Mouse (Mus musculus) lung, postnatal 0 days (tissue): ENCODE measurements around the gene Gen1. TPM values are rescaled to one million over a fixed set of nuclear protein-coding genes. Genes with fewer than 3 reads are reported as not detected.

Experiments
- ATAC-seq: fragments of 200-750 bp; cut with Nextera tagmentation; 2 replicates; pipeline ENCODE4 v1.8.0; 2017; ENCODE audit warnings: moderate library complexity
- DNase-seq: peaks from one replicate; pipeline ENCODE4 v3.0.0-alpha.2; 2016; ENCODE audit warnings: low spot score
- H3K27ac ChIP-seq: fragments of 300-500 bp; sonication (generic); 2 replicates; pipeline ENCODE4 v1.5.1; 2014; ENCODE audit warnings: antibody characterized with exemption, mild to moderate bottlenecking, low read length, mixed read lengths
- H3K27me3 ChIP-seq: fragments of 300-500 bp; sonication (generic); replicated peaks from 2 replicates; pipeline ENCODE4 v1.6.1; 2014; ENCODE audit warnings: low read length, mixed read lengths; ENCODE audit not compliant: insufficient read depth
- H3K36me3 ChIP-seq: fragments of 300-500 bp; sonication (generic); 2 replicates; pipeline ENCODE4 v1.6.1; 2014; ENCODE audit warnings: low read length, mixed read lengths; ENCODE audit not compliant: insufficient read depth
- H3K4me1 ChIP-seq: fragments of 300-500 bp; sonication (generic); 2 replicates; pipeline ENCODE4 v1.6.1; 2014; ENCODE audit warnings: antibody characterized with exemption, low read depth, low read length, mixed read lengths; ENCODE audit not compliant: insufficient read depth
- H3K4me2 ChIP-seq: fragments of 300-500 bp; sonication (generic); replicated peaks from 2 replicates; pipeline ENCODE4 v1.6.1; 2014; ENCODE audit warnings: low read depth, mild to moderate bottlenecking, low read length, moderate library complexity, mixed read lengths
- H3K4me3 ChIP-seq: fragments of 300-500 bp; sonication (generic); 2 replicates; pipeline ENCODE4 v1.5.1; 2014; ENCODE audit warnings: low read depth, low read length
- H3K9ac ChIP-seq: fragments of 300-500 bp; sonication (generic); replicated peaks from 2 replicates; pipeline ENCODE4 v1.6.1; 2014; ENCODE audit warnings: low read depth, mild to moderate bottlenecking
- H3K9me3 ChIP-seq: fragments of 300-500 bp; sonication (generic); 2 replicates; pipeline ENCODE4 v1.6.1; 2016; ENCODE audit warnings: low read length, mixed read lengths
- CTCF ChIP-seq: IDR thresholded peaks from 2 replicates; pipeline ENCODE4 v1.5.1; 2016; ENCODE audit warnings: antibody characterized with exemption, mild to moderate bottlenecking
- EP300 ChIP-seq: IDR thresholded peaks from 2 replicates; pipeline ENCODE4 v1.6.1; 2016; ENCODE audit warnings: antibody characterized with exemption, mild to moderate bottlenecking, control low read depth
- WGBS: fragments of 180-500 bp; shearing (Covaris S2); extraction: QIAGEN DNeasy Blood & Tissue Kit; methylation state at CpG from one replicate; pipeline ENCODE4 v1.1.7; 2014; 5-methylcytosine and 5-hydroxymethylcytosine counted together
- microRNA-seq: library from miRNA; unstranded; fragments of <30 nt; microRNA quantifications from one replicate; pipeline ENCODE4, GENCODE M21; 2016
- polyA plus RNA-seq: library from polyadenylated mRNA; unstranded; fragments of >200 nt; fragmentation: Nextera tagmentation; extraction: Ambion mirVana; gene quantifications from 2 replicates; pipeline ENCODE4 v1.2.1, GENCODE M21; 2015

The Gen1 gene
- polyA plus RNA-seq, 1 experiment from 2014 or later, result 0.55 TPM

DNA sequence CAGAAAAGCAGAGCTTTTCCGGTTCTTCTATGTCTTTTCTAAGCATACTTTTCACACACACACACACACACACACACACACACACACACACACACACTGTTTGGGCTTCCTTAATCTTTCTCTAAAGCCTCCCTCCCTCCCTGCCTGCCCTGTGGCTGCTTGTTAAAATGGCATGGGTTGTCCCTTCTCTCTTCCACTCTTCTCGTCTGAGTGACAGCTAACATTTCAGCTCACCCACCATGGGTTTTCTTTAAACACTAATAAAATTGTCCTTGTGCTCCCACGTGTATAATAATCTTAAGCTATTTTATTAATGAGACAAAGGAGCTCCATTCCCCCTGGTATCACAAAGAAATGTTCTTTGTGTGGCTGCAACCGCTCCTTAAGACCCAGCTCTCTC lies 67.6 kb downstream of the Gen1 start:
- Histone ChIP-seq H3K4me1 (no peaks in the 10 kb centered on the region), H3K36me3 (no peaks in the 10 kb centered on the region), H3K27me3 (no peaks in the 10 kb centered on the region), H3K9me3 (no peaks in the 10 kb centered on the region), H3K27ac (no peak overlapping the region), H3K4me3 (no peak overlapping the region), H3K9ac (no peak overlapping the region), H3K4me2 (no peak overlapping the region)
- ATAC-seq (no peak), DNase-seq (no peak)
- 52% methylated on average over 4 of the region's 4 CpGs for WGBS
- TF ChIP-seq CTCF (no peak), EP300 (no peak)

DNA sequence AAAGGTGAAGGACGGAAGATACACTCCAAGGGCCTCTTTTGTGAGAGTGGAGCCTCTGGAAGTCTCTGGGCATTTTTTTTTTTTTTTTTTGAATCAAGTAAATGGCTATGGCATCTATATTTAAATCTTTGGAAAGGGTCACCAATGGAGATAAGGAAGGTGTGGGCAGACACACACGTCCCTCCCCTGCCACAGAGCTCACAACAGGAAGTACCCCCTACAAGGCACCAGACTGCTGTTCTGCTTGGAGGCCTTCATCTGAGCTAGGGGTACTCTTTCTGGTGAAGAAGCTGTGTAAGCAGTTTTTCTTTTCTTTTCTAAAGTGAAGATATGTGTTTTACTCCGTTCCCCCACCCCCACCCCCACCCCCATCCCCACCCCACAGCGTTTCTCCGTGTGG lies 68.8 kb downstream of the Gen1 start:
- no peak for ATAC-seq
- Histone ChIP-seq H3K4me3 (no peak overlapping the region), H3K9me3 (no peaks in the 10 kb centered on the region), H3K27ac (no peak overlapping the region), H3K9ac (no peak overlapping the region), H3K4me2 (peak overlapping the region; percentile 37; the same call in 1 of the 2 replicates), H3K27me3 (no peaks in the 10 kb centered on the region), H3K36me3 (no peaks in the 10 kb centered on the region), H3K4me1 (no peaks in the 10 kb centered on the region)
- DNase-seq, result no peak
- no peak for TF ChIP-seq CTCF
- TF ChIP-seq EP300, result no peak
- WGBS, result 48% methylated on average over 5 of the region's 5 CpGs

- DNase-seq (peak; percentile 70), ATAC-seq (peak; percentile 75)
- 5% methylated on average over 16 of the region's 19 CpGs for WGBS
- no peaks in the 10 kb centered on the region for H3K9me3 ChIP-seq
- no peaks in the 10 kb centered on the region for H3K27me3 ChIP-seq
- H3K4me2 ChIP-seq, result peak overlapping the region; percentile 37
- no peaks in the 10 kb centered on the region for H3K4me1 ChIP-seq
- peak; percentile 94 for TF ChIP-seq CTCF
- TF ChIP-seq EP300, result no peak
- no peak overlapping the region for H3K4me3 ChIP-seq
- no peak overlapping the region for H3K27ac ChIP-seq
- H3K36me3 ChIP-seq, result no peaks in the 10 kb centered on the region
- no peak overlapping the region for H3K9ac ChIP-seq
Observed at GRCm38 (mm10) chr12:11196142-11196597, 69.4 kb downstream of the Gen1 start.

DNA sequence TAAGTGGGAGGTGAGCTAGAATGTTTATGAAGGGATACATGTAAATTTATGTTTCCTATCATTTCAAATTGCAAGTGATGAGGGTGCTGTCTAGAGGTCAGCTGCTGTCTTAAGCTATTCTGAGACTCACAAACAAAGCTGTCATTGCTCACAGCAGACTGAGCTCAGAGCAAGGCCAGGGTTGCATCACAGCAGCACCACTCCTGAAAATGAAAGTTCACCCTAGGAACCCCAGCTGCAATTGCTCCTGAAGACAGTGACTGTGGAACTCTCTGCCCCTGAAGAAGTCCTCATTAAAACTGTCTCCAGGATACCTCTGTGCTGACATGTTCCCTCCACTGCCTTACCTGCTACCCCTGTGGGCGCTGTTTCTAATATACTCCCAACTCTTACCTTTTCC lies 70.6 kb downstream of the Gen1 start:
- Histone ChIP-seq H3K9ac (no peak overlapping the region), H3K4me2 (no peak overlapping the region), H3K36me3 (no peaks in the 10 kb centered on the region), H3K27ac (no peak overlapping the region), H3K27me3 (no peaks in the 10 kb centered on the region), H3K4me3 (no peak overlapping the region), H3K4me1 (no peaks in the 10 kb centered on the region), H3K9me3 (no peaks in the 10 kb centered on the region)
- ATAC-seq, result peak; percentile 44; the same call in 1 of the 2 replicates
- 96% methylated on average over 1 of the region's 1 CpGs for WGBS
- DNase-seq, result peak; percentile 52
- TF ChIP-seq CTCF (no peak), EP300 (no peak)

Small RNAs within 50 kb of the gene (microRNA-seq; reads per million reads assigned to microRNA genes)
- gene Mir7675, result 0.73 reads per million

Other genes with a start within 250 kb of the Gen1 start
- 8.8 and 11.0 TPM in 2 replicates for gene Kcns3, start 114.7 kb downstream of the Gen1 start, polyA plus RNA-seq
- gene Msgn1, start 56.8 kb downstream of the Gen1 start, polyA plus RNA-seq, result not detected in 2 replicates
- gene Smc6, start 85 bp upstream of the Gen1 start, polyA plus RNA-seq, result 98.7 and 113 TPM in 2 replicates
- gene Vsnl1, start 170.8 kb upstream of the Gen1 start, polyA plus RNA-seq, result 8.3 and 8.6 TPM in 2 replicates
- gene Rad51ap2, start 190.3 kb upstream of the Gen1 start, polyA plus RNA-seq, result 0.41 and 0.52 TPM in 2 replicates